ENCODE assay signal across 25 mouse cellular contexts in genomic region chr4:40697059-40697458, GRCm38 (mm10).
"Had no signal": no experiment of that assay in that cellular context is flagged by ENCODE, and none has a peak within 500 bp of the region (broad histone marks: within the 10 kb centered on the region; RNA-seq: fewer than 3 reads in every experiment).

No protein-coding gene starts in this region.

- H3K4me3 ChIP-seq: embryonic facial prominence, embryonic 10.5 days; embryonic facial prominence, embryonic 12.5 days; embryonic facial prominence, embryonic 13.5 days; embryonic facial prominence, embryonic 15.5 days; erythroblast, embryonic 14.5 days; forebrain, embryonic 10.5 days; forebrain, embryonic 12.5 days; forebrain, embryonic 13.5 days; forebrain, embryonic 15.5 days; gastrocnemius, adult 2 months; heart, adult 2 months; heart, embryonic 10.5 days had no signal

- H3K27me3 ChIP-seq: embryonic facial prominence, embryonic 12.5 days; embryonic facial prominence, embryonic 13.5 days; embryonic facial prominence, embryonic 15.5 days; forebrain, embryonic 12.5 days; forebrain, embryonic 13.5 days; forebrain, embryonic 15.5 days had no signal

- H3K27ac ChIP-seq: embryonic facial prominence, embryonic 10.5 days; embryonic facial prominence, embryonic 12.5 days; embryonic facial prominence, embryonic 13.5 days; embryonic facial prominence, embryonic 15.5 days; forebrain, embryonic 10.5 days; forebrain, embryonic 12.5 days; forebrain, embryonic 13.5 days; forebrain, embryonic 15.5 days; gastrocnemius, adult 2 months; heart, adult 2 months; heart, embryonic 10.5 days had no signal

- H3K9me3 ChIP-seq: embryonic facial prominence, embryonic 10.5 days; embryonic facial prominence, embryonic 12.5 days; embryonic facial prominence, embryonic 13.5 days; embryonic facial prominence, embryonic 15.5 days; forebrain, embryonic 10.5 days; forebrain, embryonic 12.5 days; forebrain, embryonic 13.5 days; forebrain, embryonic 15.5 days; heart, embryonic 10.5 days had no signal

- DNase-seq: cerebellum, adult 8-10 months; cerebellum, adult 9-10 months; cerebellum, adult 9-11 months; cerebellum, postnatal 10 days; cerebellum, postnatal 14 days; cerebellum, postnatal 25 days; cerebellum, postnatal 36 days; embryo, embryonic 11 days; forebrain, postnatal 0 days; gastrocnemius, adult 2 months; gastrocnemius, postnatal 10 days; gastrocnemius, postnatal 14 days; gastrocnemius, postnatal 25 days; gastrocnemius, postnatal 36 days; heart, adult 2 months had no signal

- H3K4me2 ChIP-seq: embryonic facial prominence, embryonic 12.5 days; embryonic facial prominence, embryonic 13.5 days; embryonic facial prominence, embryonic 15.5 days; forebrain, embryonic 12.5 days; forebrain, embryonic 13.5 days; forebrain, embryonic 15.5 days had no signal

- H3K9ac ChIP-seq: embryonic facial prominence, embryonic 12.5 days; embryonic facial prominence, embryonic 13.5 days; embryonic facial prominence, embryonic 15.5 days; forebrain, embryonic 12.5 days; forebrain, embryonic 13.5 days; forebrain, embryonic 15.5 days; forebrain, postnatal 0 days had no signal
